Mouse (Mus musculus): ENCODE results near the gene Gm20390.

Gm20390 gene

DNA sequence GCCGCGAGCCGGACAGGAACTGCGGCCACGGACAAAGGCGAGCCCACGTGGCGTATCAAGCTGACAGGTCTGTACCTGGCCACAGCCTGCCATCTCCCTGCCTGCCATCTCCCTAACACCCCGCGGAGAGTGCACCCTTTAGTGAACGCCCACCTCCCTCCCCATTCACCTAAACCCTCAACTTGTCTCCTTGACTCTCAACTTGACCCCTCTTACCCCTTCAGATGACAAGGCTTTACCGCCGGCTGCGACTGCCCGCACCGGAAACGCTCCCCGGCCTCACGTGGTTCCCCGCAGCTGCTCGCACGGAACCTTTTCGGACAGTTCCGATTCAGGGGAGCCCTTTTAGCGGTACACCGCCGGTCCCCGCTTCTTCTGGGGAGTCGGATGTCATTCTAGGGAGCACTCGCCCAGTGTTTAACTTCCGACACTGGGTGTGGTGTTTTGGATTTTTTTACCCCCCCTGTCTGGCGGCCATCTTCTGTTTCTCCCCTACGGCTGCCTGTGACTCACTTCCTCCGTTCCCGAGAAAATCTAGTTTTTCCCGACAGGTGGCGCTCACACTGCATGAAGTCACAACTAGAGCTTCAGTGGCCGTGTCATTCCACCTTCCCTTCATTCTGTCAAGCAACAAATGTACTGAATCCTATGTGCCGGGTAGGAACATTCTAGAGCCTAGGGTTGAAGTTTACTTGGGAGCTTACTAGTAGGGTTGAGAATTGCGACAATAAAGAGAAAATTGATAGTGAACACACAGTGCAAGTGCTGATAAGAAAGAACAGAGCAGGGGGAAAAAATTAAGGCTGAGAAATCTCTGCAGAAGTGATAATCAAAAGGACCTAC, at the start of gene Gm20390, which contains the start of gene Nme1:
TSS of gene Gm20390 (minus strand) at position 289 of the 843 bp plus-strand sequence.
TSS of gene Nme1 (minus strand) at position 517 of the 843 bp plus-strand sequence.
- peak; percentile 99 for DNase-seq (ENCODE audit: low read depth, low spot score)

DNA sequence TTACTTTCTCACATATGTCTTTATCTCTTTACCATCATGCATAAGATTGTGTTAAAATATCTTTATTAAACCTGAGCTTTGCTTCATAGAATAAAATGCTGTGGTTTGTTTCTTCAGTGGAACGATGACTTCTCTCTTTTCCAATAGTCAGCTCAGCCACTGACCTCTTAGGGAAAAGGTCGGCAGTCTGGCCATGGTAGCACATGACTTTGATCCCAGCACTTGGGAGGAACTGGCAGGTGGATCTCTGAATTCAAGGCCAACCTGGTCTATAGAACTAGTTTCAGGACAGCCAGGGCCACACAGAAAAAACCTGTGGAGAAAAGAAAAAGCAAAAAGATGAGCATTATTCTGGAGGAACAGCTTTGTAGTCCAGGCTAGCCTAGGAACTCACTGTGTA, 35.3 kb upstream of the Gm20390 start:
- DNase-seq (ENCODE audit: low read depth, low spot score), result no peak

DNA sequence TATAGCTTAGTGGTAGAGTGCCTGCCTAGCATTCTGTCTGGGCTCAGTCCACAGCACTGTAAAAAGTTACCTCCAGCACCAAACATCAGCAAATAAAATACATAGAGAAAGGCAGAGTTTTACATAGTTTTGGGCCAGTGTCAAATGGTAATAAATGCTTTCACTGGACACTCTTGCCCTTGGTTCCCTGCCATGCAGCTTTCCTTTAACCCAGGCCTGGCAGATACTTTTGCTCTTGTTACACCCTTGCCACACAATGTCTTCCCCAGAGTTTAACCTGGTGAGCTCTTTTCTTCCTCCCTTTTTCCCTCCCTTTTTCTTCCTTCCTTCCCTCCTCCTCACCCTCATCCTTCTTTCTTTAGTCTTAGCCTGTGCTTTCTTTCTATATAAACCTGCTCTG, 31.2 kb upstream of the Gm20390 start:
- no peak for DNase-seq (ENCODE audit: low read depth, low spot score)

DNA sequence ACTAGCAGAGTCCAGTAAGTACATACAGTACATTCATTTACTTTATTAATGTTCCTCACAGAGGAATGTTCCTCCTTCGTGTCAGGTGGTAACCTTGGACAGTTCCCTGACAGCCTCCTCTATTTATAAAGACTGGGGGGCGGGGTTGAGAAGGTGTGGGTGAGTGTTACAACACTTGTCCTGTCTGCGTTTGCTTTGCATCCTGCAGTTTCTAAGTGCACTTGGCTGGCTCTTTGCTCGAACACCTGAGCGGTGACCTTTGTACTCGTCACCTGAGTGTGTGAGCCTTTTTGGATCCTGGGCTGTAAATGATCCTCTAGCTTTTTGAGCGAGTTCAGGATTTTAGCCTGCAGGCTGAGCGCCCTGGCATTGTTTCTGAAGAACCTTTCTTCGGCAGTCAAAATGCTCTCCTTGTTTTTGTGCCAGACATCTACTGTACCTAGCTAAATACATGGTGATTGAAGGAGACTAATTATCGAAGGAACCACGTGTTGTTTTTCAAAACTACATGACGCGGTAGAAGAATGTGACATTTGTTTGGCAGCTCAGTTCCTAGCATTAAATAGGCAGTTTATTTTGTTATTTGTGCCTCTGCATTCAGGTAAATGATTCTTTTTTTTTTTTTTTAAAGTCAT, 29.2 kb upstream of the Gm20390 start:
- peak; percentile 72 for DNase-seq (ENCODE audit: low read depth, low spot score)

DNA sequence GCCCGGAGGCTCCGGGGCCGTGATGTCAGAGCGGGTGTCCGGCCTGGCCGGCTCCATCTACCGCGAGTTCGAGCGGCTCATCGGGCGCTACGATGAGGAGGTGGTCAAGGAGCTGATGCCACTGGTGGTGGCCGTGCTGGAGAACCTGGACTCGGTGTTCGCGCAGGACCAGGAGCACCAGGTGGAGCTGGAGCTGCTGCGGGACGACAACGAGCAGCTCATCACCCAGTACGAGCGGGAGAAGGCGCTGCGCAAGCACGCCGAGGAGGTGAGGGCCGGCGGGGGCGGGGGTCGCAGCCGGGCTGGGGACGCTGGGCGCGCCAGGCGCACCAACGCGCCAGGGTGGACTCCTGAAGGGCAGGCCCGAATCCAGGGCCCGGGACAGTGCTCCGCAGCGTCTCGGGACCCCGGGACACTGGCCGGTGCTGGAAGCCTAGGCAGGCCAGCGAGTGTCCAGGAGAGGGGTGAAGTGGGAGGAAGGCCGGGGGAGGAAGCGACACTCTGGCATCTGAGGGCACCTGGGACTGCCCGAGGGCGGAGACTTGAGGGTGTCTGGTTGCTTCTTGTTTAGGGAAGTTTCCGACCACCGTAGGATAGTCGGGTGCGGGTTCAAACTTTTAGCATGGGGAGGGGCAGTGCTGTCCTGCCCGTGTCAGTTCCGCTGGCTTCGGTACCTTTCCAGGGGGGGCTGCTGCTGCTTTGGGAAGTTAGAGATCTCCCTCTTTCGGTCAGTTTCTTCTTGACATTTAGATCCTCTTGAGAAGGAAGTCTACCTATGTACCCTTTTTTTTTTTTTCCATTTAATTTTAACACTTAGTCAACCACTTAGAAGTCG, 28.4 kb upstream of the Gm20390 start:
- DNase-seq (ENCODE audit: low read depth, low spot score), result peak; percentile 75

DNA sequence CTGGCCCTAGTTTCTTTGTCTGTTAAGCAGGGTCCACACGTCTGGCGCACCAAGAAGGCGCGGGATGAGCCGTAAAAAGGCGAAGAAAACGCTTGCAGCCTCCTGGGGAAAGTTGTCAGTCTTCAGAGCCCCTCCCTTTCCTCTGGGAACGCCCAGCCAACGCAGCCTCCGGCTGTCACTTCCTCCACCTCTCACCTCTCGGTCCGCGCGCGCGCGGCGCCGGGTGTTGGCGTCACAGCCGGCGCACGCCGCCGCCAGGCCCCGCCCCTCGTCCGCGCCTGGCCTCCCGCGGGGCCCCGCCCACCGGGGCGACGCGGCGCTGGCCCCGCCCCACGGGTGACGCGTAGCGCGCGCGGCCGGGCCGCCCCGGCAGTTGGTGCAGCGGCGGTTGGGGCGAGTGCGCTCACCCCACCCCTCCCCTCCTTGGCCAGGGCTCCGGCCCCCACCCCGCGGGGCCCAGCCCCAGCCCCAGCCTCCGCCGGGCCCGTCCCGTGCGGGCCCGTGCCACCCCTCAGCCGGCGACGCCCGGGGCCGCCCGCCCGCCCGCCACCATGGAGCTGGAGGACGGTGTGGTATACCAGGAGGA, 27.7 kb upstream of the Gm20390 start, which contains the start of gene Spag9:
TSS of gene Spag9 (plus strand) at position 372 of the 586 bp plus-strand sequence.
- peak; percentile 97 for DNase-seq (ENCODE audit: low read depth, low spot score)

DNA sequence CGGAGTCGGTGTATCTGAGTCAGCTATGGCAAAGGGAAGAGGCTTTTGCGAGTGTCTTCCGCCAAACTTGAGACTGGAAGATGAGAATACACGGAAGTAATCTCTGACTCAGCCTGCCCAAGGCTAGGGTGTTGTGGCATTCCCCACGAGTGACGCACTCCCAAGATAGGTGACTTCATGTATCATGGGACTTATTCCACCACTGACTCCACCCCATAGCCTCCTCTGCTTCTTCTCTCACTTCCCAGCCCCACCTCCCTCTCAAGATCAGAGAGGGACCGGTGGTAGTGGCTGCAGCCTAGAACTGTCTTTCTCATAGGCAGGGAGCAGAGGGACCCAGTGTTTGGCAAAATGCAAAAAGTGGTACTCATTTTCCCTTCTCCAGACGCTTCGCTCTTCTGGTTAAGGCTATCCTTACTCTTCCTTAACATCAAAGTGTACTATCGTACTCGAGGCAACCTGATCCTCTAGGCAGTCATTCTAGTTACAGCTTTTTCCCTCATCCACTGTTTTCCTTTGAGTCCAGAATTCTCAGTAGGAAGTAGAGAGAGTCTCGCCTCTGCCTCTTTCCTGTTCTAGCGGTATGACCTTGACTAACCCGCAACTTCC, 27.1 kb upstream of the Gm20390 start:
- peak; percentile 92 for DNase-seq (ENCODE audit: low read depth, low spot score)

DNA sequence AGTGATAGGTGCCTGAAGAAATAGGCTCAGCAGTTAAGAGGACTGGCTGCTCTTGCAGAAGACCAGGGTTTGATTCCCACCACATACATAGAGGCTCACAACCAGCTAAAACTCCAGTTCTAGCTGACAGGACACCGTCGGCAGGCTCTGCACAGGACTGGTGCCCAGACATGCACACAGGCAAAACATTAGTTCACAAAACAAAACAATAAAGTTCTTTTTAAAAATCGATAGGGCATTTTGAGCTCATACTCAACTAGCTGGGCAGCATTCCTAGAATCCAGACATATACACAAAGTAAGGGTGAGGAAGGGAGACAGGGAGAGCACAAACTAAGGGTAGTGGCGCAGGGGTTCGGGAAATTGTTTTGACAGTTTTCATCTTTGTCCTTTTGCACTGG, 26.4 kb upstream of the Gm20390 start:
- no peak for DNase-seq (ENCODE audit: low read depth, low spot score)

DNA sequence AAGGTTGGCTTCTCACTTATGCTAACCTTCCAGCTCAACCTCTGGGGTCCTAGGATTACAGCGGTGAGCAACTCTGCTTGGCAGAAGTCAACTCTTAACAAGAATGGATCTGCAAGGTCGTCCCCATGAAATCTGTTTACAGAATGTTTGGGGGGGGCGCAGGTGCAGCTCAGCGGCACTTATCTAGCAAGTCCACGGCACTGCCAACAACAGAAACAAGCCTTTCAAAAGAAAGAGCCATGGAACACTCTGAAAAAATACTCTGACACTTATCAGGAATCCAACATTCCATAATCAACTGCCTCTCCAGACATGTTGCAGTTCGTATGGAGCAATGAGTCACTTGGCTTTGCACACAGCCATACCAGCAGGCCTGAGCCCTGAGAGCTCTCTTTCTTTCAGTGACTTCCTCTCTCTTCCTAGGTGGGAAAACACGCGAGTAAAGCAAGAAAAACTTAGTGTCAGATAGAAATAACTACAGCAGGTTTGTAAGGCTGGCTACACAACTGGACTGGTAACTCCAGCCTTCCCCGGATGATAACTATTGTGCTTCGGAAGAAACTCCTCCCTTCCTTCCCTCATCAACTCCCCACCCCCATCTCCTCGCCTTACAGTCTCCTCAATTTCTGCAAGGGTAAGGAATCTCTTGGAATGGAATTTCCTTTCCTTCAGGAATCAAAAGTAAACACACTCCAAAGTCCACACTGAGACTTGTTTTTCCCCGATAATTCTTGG, 20.4 kb upstream of the Gm20390 start:
- no peak for DNase-seq (ENCODE audit: low read depth, low spot score)

DNA sequence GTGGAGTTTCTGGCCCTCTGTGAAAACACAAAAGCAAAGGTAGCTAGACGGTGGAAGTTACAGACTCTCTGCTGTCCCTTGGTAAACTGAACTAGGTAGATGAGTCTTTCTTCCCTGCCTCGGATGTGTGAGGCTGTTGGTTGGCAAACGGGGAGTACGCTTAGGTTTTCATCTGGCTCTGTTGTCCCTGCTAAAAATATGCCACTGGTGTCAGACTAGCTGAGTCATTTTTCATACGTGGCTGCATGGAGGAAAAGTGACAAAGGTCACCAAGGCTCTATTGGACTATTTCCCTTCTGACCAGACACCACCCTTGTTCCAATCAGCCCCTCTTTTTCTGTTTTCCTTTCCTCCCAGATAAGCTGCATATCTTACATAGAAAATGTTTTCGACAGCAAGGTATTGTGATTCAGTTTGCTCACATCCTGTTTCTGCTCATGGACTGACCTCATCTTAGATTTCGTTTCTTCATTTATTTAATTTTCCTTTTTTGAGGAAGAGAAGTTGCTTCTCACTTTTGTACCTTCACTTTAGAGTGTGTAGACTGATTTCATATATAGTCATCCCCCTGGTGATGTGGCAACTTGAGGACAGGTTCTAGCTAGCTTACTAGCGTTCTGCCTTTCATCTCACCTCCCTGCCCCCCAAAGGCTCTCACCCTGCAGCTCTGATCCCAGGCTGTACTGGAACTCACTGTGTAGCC, 19.7 kb upstream of the Gm20390 start:
- no peak for DNase-seq (ENCODE audit: low read depth, low spot score)

DNA sequence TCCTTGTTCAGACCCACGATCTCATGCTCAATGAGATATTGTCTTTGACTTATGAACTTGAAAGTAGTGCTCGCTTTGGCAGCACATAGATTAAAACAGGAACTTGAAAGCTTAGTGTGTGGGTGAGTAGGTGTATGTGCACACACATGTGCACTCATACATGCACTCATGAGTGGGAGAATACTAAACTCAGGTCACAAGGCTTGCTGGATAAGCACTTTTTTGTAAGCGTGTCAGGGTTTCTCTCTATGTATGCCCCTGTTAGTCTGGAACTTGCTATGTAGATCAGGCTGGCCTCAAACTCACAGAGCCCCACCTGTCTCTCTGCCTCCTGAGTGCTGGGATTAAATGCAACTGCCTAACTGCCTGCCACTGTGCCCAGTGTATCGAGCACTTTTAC, 18.9 kb upstream of the Gm20390 start:
- DNase-seq (ENCODE audit: low read depth, low spot score), result no peak

DNA sequence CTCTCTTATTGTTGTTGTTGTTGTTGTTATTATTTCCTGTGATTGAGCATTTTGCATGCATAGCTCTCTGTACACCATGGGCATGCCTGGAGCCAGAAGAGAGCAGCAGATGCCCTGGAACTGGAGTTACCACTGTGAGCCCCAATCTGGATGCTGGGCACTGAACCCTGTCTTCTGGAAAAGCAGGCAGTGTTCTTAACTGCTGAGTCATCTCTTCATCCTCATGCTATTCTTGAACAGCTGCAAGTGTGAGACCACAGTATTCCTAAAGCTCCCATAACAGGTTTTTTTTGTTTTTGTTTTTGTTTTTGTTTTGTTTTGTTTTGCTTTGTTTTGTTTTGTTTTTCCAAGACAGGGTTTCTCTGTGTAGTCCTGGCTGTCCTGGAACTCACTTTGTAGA, 18.2 kb upstream of the Gm20390 start:
- no peak for DNase-seq (ENCODE audit: low read depth, low spot score)

DNA sequence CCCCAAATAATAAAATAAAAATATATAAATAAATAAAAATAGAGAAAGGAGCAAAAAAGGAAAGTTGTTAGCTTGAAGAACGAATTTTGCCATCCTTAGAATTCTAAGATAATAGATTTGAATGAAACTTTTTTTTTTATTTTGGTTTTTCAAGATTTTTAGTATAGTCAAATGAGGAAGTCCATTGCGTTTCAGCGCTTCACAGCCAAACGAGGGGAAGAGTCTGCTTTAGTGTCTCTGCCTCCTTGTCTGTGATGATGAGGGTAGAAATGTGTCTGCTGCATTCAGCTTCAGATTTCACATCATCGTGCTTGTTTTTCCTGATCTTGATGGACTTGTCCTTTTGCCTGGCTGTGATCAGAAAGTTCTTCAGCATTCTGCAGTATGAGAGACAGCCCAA, 17.2 kb upstream of the Gm20390 start:
- DNase-seq (ENCODE audit: low read depth, low spot score), result no peak

DNA sequence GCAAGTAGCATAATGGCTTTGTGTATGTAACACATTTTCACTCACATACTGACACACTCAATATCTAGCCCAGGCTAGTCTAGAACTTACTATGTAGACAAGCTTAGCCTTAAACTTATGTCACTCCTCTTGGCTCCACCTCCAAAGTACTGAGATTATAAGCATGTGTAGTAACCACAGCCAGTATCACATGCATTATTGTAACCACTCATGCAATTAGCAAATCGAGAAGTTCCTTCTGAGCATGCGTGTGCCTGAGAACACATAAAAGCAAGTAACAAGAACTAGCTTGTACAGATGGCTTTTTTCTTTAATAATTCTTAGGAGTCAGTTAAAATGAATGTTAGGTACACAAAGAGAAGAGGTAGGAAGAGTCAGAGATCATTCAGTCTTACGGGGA, 16.5 kb upstream of the Gm20390 start:
- no peak for DNase-seq (ENCODE audit: low read depth, low spot score)

DNA sequence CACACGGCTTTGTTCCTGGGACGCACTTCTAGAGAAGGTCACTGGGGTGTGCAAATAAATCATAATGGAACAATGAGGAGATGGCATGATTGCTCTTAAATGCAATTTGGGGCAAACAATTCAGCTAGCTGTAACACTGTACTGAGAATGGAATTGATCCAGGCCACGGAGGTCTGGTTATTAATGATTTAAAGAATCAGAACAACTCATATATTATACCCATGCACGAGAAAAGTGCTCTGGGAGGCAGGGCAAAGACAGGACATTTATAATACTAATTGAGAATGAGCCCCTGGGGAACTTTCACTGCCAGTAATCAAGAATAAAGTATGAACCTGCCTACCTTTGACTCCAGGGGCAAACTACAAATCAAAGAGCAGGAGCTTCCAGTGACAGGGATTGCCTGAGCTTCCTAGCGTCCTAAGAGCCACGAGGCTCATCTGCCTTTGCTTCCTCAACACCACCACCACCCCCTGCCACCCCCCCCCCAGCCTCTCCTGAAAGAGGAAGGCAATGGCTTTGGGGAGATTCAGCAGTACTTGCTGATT, 11.5 kb upstream of the Gm20390 start:
- no peak for DNase-seq (ENCODE audit: low read depth, low spot score)

DNA sequence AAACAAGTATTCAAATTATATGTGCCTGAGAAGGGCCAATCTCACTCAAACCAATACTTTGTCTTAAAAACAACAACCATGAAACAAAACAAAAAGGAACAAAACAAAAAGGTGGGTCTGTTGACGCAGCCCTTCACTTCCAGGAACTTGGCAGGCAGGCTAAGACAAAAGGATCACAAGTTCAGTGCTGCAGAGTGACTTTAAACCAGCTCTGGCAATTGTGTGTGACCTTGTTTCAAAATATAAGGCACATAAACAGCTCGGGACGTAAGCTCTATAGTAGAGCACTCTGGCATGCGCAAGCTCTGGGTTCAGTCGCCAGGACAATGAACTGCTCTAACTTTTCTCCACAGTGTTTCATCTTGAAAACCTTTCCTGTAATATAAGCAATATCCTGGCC, 4.9 kb upstream of the Gm20390 start:
- no peak for DNase-seq (ENCODE audit: low read depth, low spot score)

DNA sequence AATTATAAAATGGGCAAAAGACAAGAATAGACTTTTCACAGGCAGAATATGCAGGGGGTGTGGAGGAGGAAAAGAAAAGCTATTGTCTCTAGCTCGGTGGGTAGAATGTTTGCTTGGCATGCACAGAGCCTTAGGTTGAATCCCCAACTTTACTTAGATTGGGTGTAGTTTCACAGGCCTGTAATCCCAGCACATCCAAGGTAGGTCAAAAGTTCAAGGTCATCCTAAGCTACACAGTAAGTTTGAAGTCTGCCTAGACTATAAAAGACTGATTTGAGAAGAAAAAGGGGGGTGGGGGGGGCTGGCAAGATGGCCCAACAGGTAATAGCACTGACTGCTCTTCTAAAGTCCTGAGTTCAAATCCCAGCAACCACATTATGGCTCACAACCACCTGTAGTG, 1.7 kb upstream of the Gm20390 start:
- no peak for DNase-seq (ENCODE audit: low read depth, low spot score)

DNA sequence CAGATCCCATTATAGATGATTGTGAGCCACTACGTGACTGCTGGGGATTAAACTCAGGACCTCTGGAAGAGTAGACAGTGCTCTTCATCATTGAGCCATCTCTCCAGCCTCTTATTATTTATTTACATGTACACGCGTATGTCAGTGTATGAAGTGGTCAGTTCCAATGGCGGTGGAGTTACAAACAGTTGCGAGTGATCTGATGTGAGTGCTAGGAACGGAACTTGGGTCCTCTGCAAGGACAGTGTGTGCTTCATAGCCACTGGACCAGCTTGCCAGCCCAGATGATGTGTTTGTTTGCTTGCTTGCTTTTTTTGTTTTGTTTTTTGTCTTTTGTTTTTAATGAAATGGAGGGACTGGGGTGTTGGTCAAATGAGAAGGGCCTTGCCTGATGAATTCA, 1.1 kb upstream of the Gm20390 start:
- no peak for DNase-seq (ENCODE audit: low read depth, low spot score)

DNA sequence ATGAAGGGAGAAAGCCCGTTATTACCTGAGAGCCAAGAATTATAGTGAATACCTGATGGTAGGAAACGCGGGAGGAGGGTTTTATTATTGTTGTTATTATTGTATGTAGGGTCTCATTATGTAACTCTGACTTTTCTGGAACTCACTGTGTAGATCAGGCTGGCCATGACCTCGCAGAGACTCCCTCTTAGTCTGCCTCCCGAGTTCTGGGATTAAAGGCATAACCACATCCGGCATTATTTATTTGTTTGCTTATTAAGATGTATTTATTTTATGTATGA, 695 bp upstream of the Gm20390 start:
- DNase-seq (ENCODE audit: low read depth, low spot score), result peak; percentile 10

DNA sequence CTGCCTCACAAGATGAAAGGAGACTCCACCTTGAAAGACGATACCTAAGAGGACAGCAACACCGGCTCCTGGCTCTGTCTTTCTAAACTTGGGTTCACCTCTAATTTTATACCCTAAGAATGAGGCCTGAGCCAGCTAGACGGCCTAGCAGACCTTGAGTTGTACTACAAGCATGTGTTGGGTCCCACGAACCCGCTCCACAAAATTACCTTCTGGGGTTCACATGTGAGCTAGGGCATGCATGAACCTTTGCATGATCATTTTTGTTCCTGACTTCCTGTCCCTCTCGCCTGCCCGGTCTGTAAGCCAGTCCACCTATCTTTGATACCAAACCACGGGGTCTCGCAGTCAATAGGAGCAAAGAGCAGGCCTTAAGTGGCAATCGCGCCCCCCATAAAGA, 712 bp downstream of the Gm20390 start:
- DNase-seq (ENCODE audit: low read depth, low spot score), result no peak
